Mouse (Mus musculus) adrenal gland, adult 8-10 months (tissue): ENCODE measurements at regions not wholly inside any gene's neighbourhood (a gene's known extent, or its start where the extent isn't known, plus 50 kb on each side); places are given as distances from the start of the nearest gene placed in this dataset.

ENCODE experiments used
- DNase-seq: peaks from one replicate; pipeline ENCODE4 v3.0.0; 2022

DNA sequence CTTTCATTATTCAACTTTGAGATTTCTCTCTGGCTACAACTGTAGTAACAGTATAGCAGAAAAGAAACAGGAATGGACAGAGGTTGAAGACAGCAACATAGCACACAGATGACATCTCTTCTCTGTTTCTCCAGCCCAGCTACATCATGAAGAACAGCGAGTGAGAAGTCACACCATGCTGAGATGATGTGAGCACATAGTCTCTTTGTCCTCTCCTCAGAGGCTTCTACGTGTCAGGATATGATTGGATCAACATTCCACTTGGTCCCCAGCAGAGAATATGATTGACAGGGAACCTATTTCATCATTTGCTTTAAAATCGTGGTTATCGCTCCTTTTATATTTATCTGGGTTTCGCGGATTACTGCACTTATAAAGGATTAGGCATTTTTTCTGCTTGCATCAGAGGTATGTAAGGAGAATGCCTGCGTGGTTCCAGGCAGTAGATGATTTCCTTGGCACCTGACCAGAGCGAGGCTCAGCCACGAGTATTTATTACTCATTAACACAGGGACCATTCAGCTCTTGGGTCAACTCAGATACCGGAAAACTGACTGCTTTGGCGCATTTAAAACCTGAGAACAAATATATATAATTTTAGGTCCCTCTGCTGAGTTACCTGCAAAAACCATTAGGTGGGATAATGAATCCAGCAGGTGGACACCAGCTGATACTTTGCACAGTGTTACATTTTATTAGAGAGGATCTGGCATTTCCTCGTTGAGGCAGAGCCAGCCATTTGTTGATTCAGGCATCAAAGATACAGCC, 237.9 kb upstream of the Gm5148 start:
- DNase-seq = no peak

DNA sequence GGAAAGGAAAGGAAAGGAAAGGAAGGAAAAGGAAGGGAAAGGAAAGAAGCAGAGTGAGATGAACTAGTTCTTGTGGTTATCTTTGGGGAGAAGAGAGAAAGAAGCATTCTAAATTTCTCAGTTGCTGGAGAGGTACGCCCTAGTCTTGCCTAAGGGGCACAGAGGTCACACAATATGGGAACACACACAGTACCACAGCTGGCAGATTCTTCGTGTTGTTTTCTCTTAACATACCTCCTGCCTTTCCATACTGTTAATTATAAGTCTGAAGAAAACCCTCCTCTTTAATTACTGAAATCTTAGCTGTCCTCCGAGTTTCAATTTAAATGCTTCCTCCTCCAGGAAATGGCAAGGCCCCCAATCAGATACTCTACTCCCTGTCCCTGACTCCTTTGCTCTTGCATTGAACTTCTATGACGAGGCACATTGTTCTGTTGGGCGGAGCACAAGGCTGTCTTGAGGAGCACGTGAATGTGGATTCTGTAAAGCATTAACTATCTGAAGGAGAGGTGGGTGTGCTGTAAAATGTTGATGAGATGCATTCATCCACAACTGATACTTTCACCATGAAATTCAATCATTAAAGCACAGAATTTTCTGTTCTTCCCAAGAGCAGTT, 234.2 kb upstream of the Gm5148 start:
- no peak for DNase-seq

DNA sequence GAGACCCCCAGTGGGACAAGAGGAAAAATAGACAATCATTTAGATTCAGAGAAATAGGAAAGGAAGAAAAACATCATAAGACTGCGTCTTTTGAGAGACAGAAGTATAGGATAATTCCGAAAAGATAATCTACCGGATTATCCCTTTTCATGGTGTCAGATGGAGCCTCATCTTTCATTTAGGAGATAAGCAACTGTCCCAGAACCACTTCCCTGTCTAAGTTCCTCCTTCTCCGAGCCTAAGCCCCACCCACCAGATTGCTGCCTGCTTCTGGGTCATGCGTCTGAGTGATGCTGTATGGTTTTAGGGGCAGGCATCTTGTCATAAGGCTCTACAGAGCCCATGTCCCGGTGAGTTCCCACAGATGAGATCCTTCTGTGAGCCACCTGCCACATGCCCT, 232.3 kb upstream of the Gm5148 start:
- DNase-seq = no peak

DNA sequence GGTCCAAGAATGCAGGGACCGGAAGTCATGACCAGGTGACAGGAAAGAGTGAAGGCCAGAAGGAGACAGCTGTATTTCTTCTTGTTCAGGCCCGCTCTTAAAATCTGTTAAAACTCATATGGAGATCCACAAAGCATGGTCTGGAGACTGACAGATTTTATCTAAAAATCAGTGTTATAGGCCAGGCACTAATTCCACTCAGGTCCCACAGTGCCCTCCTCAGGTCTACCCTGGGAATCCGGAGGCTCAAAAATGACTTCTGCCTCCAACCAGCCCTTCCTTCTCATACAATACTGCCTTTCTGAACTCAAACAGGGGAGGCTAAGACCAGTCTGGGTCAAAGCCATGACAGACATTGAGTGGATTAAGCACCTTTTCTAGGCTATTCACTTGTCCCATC, 228.6 kb upstream of the Gm5148 start:
- DNase-seq = no peak

DNA sequence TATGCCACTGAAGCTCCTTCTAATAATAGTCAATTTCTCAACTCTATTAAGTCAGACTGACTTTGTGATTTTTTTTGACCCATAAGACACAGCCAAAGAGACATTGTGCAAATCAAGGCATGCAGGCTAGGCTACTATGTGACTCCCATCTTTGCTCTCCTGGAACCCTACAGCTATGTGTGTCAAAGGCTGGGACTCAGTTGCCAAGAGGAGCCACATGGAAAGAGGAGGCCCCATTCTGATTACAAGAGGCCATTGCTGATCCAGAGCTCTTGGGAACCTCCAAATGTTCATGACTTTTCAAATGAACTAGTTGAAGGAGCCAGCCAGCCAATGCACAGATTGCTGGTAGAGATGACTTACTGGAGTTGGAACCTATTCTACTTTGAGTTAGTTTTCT, 228.0 kb upstream of the Gm5148 start:
- DNase-seq = no peak

DNA sequence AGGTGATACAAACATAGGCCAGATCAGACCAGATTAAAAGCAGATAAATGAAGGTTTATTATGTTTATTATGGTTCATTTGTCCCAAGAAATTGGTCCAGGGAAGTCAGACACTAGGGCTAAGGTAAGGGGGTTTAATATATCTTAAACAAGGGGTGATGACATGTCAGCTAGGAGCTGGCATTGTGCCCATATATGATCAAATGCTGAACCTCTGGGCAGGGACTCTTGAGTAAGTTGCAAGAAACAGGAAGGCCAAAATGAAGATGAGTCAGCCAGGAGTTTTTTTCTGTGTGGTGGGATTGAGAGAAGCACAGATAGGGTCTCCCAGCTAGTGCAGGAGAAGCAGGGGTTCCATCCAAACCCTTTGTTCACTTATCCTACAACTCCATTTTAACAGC, 219.4 kb upstream of the Gm5148 start:
- DNase-seq = no peak

DNA sequence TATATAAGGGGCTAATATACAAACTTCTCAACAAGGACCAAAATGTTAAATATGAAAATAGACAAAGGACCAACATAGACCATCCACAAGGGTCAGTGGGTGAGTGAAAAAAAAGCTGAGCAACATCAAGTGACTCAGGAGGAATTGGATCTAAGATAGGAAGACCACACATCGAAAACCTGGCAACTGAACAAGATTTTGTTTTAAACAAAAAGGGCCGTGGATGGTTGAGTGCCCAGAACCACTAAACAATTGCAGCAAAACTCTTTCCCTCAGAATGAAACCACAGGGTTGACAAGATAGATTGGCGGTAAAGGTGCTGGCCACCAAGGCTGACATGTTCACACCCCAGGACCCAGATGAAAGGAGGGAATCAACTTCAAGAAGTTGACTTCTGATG, 215.7 kb upstream of the Gm5148 start:
- no peak for DNase-seq

DNA sequence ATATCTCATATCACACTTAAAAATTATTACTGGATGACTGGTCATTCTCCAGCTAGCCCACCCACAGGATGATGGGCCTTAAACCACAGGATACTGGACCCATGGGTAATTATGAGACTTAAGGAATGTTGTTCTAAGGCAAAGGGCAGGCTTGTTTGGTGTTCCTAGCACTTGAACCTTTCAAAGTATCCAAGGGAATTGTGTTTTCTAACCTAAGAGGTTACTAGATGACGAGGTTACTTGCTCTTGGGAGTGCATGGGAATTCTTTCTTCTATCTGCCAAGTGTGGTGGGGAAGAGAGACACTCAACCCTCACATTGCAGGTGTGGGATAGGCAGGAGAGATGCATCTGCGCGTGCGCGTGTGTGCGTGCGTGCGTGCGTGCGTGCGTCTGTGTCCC, 214.6 kb upstream of the Gm5148 start:
- DNase-seq = no peak

DNA sequence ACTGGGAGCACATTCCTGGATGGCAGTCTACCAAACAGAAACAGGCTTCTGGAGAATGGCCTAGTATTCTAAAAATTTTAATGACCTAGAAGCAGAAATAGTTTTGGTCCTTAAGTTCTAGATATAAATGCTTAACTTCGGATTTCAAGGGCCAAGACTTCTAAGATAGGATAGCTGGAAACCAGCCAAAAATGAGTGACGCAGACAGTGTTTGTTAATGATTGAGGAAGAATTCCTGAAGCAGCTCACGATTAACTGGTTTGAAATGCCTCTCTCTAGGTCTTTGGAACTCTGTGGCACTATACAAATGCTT, 213.9 kb upstream of the Gm5148 start:
- DNase-seq = no peak

DNA sequence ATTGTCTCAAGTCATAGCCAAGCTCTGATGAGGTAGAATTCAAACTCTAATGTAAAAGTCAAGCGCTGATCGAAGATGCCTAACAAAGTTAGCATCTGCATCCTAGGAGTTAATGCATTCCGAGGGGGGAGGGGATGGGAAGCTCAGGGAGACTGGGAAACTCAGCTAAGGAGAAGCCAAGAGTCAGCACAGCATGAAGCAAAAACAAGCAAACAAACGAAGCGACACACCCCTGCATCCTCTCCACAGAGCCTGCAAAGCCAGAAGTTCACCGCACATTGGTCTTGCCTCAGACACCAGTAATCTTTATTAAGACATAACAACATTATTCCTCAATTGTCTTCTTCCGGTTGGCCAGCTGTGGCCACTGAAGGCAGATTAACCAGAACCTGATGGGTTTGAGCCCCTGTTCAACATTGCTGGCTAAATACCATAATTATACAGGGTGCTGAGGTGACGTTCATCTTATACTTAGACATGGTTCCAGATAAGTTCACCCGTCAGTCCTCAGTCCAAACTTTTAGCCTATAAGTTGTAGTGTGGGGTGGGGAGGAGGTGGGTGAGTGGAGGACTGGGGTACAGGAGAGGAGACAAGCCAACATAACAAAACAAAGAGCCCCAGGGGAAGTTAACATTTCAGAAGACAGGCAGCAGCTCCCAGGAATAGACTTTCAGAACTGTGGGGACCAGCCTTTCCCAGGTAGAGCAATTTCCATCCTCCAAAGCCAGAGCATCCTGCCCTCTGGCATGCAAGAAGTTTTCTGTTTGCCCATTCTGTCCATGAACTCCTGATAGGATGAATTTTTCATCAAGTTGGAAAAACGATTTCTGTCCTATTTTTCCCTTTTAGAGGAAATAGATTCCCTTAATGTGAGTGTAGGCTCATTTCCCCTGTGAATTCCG, 213.3 kb upstream of the Gm5148 start:
- no peak for DNase-seq

DNA sequence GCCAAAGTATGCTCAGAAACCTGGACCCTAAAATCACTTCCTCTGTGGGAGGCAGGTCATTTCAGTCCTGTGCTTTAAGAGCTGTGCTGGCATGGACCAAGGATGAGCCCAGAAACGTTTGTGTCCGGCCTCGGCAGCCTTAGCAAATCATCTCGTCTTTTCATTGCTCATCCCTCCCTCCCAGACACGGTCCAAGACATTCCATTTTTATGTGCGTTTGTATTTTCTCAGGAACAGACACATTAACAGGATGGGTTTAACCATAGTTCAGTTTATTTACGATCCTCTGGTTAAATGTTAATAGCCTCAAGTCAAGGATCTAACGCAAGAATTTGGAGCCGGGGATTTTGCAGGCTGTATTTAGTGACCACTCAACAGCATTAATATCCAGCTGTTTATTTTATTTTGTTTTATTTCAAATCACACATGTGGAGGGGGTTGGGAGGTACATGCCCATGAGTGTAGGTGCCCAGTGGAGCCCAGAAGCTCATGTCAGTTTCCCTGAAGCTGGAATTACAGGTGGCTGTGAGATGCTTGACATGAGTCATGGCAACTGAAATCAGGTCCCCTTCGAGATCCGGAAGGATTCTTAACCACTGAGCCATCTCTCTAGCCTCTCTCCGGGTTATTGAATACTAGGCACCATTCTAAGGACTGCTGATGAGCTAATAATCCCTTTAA, 212.1 kb upstream of the Gm5148 start:
- DNase-seq = no peak

DNA sequence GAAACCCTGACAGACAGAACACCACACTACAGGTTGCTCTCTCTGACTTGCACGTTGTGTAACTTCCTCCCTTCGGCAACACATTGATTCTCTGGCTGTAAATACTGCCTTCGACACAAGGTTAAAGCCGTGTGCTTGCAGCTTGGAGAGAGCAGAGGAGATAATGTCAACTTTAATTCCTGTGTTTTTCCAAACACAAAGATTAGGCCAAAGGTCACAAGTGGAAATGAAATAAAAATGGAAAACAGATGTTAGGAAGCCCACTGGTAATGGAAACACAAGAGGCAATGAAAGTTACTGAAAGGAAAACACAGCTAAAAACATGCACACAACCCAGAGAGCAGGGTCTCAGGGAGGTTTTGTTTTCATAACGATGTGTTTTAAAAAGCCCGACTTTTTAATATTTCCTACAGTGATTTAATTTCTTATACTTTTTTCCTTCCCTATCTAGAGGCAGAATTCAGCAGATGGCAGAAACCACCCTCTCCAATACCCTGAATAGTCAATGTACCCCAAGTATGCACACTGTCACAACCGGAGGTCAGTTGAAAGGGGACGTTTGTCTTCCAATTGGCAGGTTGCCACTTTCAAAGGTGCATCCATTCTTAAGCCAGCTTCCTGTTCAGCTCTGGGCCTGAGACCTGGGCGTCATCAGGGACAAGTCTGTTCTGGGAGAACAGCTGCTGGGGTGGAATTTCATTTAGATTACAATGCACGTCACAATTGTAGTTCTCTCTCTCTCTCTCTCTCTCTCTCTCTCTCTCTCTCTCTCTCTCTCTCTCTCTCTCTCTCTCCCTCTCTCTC, 210.8 kb upstream of the Gm5148 start:
- DNase-seq = peak; percentile 31

DNA sequence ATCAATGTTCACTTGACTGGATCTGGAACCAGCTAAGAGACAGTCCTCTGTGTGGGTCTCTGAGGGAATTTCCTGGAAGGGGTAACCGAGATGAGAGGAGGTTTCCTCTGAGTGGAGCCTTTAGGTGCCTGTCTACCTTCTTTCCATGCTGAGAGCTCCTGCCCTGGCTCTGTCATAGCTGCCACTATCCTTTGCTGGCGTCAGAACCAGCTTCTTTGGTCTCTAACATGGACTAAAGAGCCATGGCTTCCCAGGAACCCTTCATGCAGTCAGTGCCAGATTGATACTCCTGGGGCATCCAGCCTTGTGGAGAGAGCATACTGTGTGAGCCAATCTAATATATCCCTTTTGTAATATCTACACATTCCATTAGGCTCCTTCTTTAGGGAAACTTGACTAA, 209.9 kb upstream of the Gm5148 start:
- no peak for DNase-seq

DNA sequence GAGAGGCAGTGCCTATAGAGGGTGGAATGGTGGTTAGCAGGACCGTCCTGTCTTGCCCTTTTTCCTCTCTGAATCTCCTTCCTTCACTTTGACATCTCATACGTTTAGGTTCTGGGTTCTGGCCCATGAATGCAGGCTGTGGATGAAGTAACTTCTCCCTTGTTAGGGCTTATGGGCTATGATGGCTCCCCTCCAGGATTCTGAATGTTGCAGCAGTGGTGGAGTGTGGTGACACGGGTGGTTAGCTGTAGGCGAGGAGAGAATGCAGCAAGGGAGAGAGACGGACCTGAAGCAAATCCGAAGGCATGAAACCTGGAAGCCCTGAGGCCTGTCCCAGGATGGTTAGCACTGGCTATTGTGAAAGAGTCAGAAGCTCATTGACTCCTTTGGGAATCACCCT, 204.4 kb upstream of the Gm5148 start:
- no peak for DNase-seq

DNA sequence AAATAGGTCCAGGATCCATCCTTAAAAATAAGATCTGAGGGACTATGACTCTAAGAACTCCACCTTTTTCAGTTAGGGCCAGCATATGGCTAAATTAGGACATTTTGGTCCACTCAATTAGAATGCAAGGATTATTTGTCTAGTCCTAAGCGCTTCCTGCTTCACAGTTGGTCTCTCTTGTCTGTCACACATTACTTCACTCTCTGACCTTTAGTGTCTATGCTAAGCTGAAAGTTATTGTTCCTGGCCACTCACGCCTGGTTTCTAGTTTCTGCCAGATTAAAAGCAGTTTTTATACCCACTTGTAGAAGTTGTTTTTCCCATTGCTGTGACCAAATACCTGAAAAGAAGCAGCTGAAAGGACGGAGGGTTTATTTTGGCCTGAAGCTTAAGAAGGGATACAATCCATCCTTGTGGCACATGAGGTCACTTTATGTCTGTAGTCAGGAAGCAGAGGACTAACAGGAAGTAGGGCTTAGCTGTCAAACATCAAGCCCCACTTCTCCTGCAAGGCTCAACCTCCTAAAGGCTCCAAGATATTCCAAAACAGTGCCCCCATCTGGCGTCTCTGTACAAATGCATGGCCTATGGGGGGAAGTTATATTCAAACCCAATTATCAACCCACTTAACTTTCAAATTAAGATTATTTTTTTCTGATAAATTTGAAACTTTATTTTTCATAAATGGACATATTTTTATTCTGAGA, 195.3 kb upstream of the Gm5148 start:
- no peak for DNase-seq

DNA sequence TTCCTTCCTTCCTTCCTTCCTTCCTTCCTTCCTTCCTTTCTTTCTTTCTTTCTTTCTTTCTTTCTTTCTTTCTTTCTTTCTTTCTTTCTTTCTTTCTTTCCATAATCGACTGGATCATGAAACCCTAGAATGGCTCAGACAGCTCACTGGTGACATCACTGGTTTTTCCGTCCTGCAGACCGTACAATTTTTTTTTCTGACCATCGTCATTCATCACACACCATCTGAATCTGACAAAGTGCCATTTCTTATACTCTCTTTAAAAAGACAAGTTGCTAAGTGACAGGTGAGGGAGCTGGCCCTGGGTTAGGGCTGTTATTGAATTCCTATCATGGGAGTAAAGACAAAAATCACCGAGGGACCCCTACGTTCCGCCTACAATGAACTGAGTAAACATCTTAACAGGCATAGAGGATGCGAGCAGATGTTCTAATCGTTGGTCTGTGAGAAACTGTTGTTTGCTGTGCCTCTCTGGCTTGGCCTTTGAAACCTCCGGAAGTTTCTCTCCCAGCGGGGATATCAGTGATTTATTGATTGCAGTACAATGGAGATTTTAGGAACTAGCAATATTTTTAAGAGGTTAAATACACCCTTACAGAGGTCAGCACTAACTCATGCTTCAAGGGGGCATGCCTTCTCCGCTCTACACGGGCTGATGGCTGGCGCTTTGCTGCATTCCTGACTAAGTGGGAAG, 192.6 kb upstream of the Gm5148 start:
- DNase-seq = no peak

DNA sequence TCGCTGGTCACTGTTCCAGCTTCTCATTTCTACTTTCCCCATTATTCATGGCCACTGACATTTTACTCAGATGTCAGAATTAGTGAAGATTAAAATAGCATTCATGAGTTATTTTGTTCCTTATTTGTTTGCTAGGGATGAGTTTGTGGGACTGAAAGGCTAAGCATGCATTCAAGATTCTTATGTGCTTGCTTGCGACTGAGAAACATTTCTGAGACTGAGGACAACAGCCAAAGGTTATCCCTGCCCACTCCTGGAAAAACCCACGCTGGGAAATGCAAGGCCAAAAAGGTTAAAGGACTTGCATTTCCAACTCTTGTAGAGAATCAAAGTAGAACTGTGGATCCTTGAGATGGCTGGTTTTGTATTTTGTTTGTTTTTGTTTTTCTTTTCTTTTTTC, 192.0 kb upstream of the Gm5148 start:
- DNase-seq = no peak

DNA sequence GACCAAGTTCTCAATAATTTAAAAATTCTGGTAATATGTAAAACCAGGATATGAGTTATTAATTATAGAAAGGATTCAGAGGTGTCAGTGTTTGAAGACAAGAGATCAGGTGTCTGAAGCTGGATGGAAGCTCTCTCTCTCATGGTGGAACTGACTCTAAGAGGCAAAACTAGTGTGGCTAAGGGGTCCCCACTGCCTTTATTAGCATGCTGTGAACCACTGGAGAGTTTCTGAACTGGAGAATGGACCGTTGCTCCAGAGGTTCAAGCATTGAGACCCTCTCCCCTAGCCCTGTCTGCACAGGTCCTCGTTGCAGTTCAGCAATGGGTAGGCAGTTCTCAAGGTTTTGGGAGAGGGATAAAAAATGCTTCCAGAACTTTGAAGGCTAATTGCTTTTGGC, 191.4 kb upstream of the Gm5148 start:
- no peak for DNase-seq

DNA sequence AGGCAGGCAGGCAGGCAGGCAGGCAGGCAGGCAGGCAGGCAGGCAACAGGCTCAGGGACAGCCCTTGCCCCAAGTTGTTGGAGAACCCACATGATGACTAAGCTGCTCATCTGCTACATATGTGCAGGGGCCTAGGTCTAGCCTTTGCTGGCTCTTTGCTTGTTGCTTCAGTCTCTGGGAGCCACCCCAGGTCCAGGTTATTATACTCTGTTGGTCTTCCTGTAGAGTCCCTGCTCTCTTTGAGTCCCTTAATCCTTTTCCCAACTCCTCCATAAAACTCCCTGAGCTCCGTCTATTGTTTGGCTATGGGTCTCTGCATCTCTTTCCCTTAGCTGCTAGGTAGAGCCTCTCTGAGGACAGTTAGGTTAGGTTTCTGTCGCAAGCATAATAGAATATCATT, 189.8 kb upstream of the Gm5148 start:
- no peak for DNase-seq

DNA sequence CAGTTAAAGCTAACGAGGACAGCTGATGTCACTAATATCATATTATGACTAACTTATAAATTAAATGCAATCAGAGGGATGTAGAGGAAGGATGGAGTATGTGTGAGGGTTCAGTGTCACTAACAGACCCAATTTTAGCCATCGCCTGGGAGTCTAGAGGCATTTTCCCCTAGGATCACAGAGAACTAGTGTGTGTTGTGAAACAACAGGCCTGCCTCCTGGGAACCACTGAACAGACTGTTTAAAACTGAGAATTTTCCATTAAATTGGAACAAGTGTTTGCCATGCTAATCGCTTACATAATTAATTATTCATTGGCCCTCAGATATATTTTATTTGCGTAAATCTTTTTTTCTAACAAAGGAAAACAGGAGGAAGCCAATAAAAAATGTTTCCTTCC, 185.5 kb upstream of the Gm5148 start:
- DNase-seq = no peak

DNA sequence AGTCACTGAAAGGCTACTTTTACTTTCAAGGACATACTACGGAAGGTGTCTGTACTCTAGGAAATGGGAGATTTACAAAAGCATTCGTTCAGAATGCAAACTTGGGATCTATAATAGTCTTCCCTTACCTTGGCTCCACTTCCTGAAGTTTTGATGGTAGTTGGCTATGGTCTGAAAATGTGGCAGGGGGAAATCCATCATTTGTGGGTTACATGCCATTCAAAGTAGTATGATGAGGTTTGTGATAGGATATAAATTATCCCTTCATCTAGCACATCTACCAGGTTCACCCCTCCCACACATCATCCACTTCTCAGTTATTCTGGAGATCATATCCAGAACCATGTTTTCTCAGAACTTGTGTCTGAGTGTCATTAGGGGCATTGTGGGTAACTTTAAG, 184.7 kb upstream of the Gm5148 start:
- no peak for DNase-seq
